Mouse (Mus musculus): ENCODE measurements around the gene Sh3pxd2b.

Gene Sh3pxd2b

GRCm38 (mm10) chr11:32347607-32348432 lies at the start of gene Sh3pxd2b:
Sh3pxd2b (plus strand) TSS chr11:32347820.
- DNase-seq (ENCODE audit: low read depth), result peak; percentile 86

- DNase-seq (ENCODE audit: low read depth), result no peak
Measured at GRCm38 (mm10) chr11:32297866-32298531, 49.6 kb upstream of the Sh3pxd2b start.

GRCm38 (mm10) chr11:32298532-32298918 lies 49.1 kb upstream of the Sh3pxd2b start:
- DNase-seq (ENCODE audit: low read depth), result no peak

GRCm38 (mm10) chr11:32299865-32300264 lies 47.8 kb upstream of the Sh3pxd2b start, which contains the start of gene Hbq1a:
Hbq1a (plus strand) TSS chr11:32300069.
- DNase-seq (ENCODE audit: low read depth), result peak; percentile 36

- DNase-seq (ENCODE audit: low read depth), result no peak
Measured at GRCm38 (mm10) chr11:32300279-32301267, 47.0 kb upstream of the Sh3pxd2b start.

GRCm38 (mm10) chr11:32301506-32301905 lies 46.1 kb upstream of the Sh3pxd2b start:
- no peak for DNase-seq (ENCODE audit: low read depth)

GRCm38 (mm10) chr11:32302824-32303419 lies 44.7 kb upstream of the Sh3pxd2b start:
- no peak for DNase-seq (ENCODE audit: low read depth)

GRCm38 (mm10) chr11:32303455-32303854 lies 44.2 kb upstream of the Sh3pxd2b start:
- DNase-seq (ENCODE audit: low read depth), result no peak

GRCm38 (mm10) chr11:32307006-32307405 lies 40.6 kb upstream of the Sh3pxd2b start:
- no peak for DNase-seq (ENCODE audit: low read depth)

- DNase-seq (ENCODE audit: low read depth), result no peak
Measured at GRCm38 (mm10) chr11:32309446-32309845, 38.2 kb upstream of the Sh3pxd2b start.

- no peak for DNase-seq (ENCODE audit: low read depth)
Measured at GRCm38 (mm10) chr11:32309928-32310327, 37.7 kb upstream of the Sh3pxd2b start.

- no peak for DNase-seq (ENCODE audit: low read depth)
Measured at GRCm38 (mm10) chr11:32316009-32316408, 31.6 kb upstream of the Sh3pxd2b start.

GRCm38 (mm10) chr11:32320507-32321195 lies 27.0 kb upstream of the Sh3pxd2b start:
- peak; percentile 24 for DNase-seq (ENCODE audit: low read depth)

GRCm38 (mm10) chr11:32321196-32321565 lies 26.4 kb upstream of the Sh3pxd2b start:
- DNase-seq (ENCODE audit: low read depth), result peak; percentile 83

GRCm38 (mm10) chr11:32324609-32325008 lies 23.0 kb upstream of the Sh3pxd2b start:
- DNase-seq (ENCODE audit: low read depth), result peak; percentile 84

GRCm38 (mm10) chr11:32331075-32331474 lies 16.5 kb upstream of the Sh3pxd2b start:
- no peak for DNase-seq (ENCODE audit: low read depth)

GRCm38 (mm10) chr11:32331861-32332260 lies 15.8 kb upstream of the Sh3pxd2b start:
- DNase-seq (ENCODE audit: low read depth), result no peak

- DNase-seq (ENCODE audit: low read depth), result no peak
Measured at GRCm38 (mm10) chr11:32333235-32333634, 14.4 kb upstream of the Sh3pxd2b start.

GRCm38 (mm10) chr11:32336435-32336907 lies 11.1 kb upstream of the Sh3pxd2b start:
- DNase-seq (ENCODE audit: low read depth), result peak; percentile 67

- DNase-seq (ENCODE audit: low read depth), result no peak
Measured at GRCm38 (mm10) chr11:32339131-32339531, 8.5 kb upstream of the Sh3pxd2b start.

Data from NIH3T3 (cell line).